Mouse (Mus musculus): ENCODE data around the gene Gbe1.

Gbe1 gene

DNA sequence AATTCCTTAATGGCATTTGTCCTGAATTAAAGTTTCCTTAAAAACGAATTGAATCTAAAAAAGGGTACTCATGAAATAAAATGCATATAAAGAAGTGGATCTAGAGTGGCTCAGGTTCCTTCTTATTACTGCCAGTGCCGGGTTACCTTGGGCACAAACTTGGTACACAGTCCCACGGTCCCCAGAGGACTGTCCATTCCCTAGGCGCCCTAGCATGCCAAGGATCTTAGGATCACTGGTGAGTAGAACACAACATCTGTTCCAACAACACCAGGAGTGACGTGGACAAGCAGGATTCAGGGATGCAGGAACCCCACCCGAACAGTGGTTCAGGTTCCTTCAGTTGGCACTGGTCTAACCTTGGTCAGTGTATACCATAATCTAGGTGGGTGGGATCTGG is 44.6 kb downstream of the Gbe1 start:
- DNase-seq: no peak

GRCm38 (mm10) chr16:70365229-70365628 is 51.5 kb downstream of the Gbe1 start:
- DNase-seq: no peak

- no peak for DNase-seq
Observed at GRCm38 (mm10) chr16:70381045-70381444, 67.3 kb downstream of the Gbe1 start.

- no peak for DNase-seq
Observed at GRCm38 (mm10) chr16:70385494-70385893, 71.7 kb downstream of the Gbe1 start.

DNA sequence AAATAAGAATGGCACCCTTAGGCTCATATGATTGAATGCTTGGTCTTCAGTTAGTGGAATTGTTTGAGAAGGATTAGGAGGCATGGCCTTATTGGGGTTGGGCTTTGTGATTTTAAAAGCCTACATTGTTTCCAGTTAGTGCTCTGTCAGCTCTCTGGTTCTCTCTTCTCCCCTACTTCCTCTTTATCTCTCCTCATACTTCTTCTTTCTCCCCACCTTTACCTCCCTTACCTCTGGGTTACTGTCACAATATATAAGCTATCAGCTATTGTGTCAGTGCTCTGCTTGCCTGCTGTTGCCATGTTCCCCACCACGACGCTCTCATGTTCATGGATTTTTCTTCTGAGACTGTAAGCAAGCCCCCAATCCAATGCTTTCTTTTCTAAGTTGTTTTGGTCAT is 73.6 kb downstream of the Gbe1 start:
- no peak for DNase-seq

DNA sequence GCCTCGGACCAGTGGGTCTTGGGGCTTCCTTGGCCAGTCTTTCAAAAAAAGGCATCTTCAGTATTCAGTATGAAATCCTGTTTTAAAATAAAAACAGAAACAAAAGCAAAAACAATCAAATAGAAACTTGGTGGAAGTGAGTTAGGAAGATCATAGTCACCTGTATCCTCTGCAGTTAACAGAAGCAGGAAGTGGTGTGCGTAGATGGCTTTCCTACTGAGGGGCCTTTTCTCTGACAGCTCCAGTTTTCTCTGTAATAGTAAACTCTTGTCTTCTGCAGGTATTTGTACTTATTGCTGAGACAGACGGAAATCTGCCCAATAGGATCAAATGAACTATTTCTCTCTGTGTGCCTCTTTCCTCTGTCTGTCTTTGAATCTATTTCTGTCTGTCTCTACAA is 81.5 kb downstream of the Gbe1 start:
- DNase-seq: no peak

DNA sequence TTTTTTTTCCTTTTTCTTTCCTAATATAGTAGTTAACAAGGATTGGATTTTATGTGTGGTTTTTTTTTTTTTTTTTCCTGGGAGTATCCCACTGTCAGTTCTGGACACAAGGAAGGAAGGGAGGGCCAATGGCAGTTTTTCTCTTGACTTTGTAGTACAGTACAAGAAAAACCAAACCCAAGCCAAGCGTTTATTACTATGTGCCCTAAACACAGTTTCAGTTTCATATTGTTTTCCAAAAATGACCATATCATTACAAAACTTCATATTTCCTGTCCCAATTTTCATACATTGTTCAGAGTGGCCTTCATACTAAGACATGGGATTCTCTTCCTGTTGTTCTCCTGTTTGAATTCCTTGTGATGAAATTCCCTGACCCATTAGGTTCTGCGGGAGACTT is 94.0 kb downstream of the Gbe1 start:
- no peak for DNase-seq

DNA sequence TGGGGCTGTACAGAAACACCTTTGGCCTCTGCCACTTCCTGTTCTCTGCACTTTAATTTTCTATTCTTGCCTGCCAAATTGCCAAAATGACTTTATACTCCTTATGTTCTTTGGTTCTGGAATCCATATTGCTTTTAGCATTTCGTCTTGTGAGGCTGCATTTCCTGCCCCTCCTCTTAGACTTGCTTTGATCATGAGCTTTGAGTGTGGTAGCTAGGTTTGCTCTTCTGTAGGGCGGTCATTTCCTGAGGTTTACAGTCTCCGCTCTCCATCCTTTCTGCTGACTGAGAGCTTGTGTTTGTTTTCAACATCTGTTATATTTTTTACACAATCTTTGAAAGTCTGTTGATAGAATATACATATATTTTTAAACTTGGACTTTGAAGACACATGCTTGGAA is 107.3 kb downstream of the Gbe1 start:
- no peak for DNase-seq

- no peak for DNase-seq
Observed at GRCm38 (mm10) chr16:70449520-70449919, 135.8 kb downstream of the Gbe1 start.

DNA sequence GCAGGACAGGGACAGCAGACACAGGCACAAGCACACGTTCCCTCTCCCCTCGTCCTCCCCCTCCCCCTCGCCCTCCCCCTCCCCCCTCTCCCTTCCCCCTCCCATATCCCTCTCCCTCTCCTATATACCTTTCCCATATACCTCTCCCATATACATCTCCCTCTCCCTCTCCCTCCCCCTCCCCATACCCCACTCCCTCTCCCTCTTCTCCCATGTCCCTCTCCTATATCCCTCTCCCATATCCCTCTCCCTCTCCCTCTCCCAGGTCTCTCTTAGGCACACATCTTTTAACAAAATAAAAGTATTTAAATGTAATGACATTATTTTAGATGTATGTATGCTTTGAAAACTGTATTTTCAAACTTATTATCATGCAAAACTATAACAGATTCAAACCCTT is 161.8 kb downstream of the Gbe1 start:
- no peak for DNase-seq

- no peak for DNase-seq
Observed at GRCm38 (mm10) chr16:70476161-70476560, 162.4 kb downstream of the Gbe1 start.

GRCm38 (mm10) chr16:70480494-70480893 is 166.7 kb downstream of the Gbe1 start:
- no peak for DNase-seq

DNA sequence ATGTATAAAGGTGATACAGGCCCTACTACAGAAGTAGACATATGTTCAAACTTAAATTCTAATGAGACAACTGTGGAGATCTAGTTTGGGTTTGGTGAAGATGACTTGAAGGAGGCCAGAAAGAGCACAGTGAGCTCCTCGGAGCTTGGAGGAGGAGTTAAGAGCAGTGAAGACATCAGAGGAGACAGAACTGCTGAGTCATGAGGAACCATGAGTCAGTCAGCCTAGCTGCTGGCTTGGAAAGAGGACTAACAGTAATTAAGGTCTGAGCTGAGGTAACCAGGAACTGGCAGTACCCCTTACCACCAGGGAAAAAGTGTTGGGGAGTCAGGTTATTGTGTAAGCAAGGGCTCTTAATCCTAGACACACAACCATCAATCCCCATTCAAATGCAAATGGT is 192.7 kb downstream of the Gbe1 start:
- DNase-seq: no peak

GRCm38 (mm10) chr16:70510938-70511337 is 197.2 kb downstream of the Gbe1 start:
- DNase-seq: no peak

DNA sequence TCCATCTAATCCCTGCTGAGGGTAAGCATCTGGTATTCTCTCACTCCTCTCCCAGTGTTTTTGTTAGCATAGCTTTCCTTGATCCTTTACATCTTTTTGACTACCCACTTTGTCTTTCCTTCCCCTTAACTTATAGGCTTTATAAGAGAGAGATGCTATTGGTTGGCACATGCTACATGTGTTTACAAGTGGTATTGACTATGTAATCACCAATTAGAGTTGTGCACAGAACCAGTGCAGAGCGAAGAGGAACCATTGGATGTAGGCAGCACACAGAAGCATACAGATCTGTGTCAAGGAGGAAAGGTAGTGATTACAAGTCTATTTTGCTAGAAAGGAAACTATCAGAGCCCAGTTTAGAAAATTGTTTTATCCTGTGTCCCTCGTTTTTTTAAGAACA is 209.1 kb downstream of the Gbe1 start:
- DNase-seq: no peak

DNA sequence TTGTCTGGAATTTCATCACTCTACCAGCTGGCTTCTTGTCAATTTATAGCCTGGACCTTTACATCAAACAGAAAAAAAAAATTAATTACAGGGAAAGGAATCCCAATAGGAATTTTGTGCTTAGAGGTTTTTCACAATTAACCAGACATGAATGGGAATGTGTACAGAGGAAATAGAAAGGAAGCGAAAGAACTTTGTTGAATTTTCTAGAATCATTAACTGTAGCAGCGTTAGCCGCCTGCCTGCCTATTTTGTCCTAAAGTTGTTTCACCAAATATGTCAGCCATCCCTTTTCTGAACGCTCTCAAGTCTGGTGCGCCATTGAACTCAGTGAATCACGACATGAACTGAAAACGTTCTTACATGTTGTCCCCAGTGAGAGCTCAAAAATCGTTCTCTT is 209.8 kb downstream of the Gbe1 start:
- DNase-seq: no peak

- no peak for DNase-seq
Observed at GRCm38 (mm10) chr16:70524273-70524672, 210.5 kb downstream of the Gbe1 start.

DNA sequence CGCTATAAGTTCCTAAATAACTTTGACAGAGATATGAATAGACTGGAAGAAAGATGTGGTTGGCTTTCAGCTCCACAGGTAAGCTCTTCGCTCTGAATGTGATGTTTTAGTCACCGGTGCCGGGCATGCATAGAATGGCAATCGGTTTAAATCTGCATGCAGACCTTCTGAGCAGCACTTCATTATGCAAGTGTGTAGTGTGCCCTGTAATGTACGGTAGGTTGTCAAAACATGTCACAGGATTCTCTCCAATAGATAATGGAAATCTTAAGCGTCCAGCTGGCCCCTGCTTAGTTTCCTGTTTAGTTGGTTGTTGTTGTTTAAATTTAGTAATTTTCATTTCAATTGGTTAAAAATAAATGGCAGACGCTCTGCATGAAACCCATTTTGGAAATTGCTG is 213.5 kb downstream of the Gbe1 start:
- no peak for DNase-seq

DNA sequence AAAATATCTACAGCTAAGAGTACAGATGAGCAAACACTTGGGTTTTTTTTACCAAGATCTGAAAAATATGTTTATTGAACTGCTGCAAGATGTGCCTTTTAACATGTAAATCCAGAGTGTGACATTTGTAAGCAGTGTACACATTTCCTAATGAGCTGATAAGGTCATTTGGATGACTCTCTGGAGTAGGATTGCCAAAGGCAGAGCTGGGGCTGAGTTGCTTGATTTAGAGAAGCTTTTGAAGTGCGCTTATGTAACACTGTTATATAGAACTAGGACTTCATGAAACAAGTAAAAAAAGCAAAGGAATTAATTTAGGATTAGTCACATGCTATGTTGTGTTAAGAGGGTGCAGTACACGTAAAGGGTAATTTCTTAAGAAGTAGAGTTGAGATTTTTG is 221.5 kb downstream of the Gbe1 start:
- DNase-seq: no peak

- no peak for DNase-seq
Observed at GRCm38 (mm10) chr16:70550835-70551234, 237.1 kb downstream of the Gbe1 start.

DNA sequence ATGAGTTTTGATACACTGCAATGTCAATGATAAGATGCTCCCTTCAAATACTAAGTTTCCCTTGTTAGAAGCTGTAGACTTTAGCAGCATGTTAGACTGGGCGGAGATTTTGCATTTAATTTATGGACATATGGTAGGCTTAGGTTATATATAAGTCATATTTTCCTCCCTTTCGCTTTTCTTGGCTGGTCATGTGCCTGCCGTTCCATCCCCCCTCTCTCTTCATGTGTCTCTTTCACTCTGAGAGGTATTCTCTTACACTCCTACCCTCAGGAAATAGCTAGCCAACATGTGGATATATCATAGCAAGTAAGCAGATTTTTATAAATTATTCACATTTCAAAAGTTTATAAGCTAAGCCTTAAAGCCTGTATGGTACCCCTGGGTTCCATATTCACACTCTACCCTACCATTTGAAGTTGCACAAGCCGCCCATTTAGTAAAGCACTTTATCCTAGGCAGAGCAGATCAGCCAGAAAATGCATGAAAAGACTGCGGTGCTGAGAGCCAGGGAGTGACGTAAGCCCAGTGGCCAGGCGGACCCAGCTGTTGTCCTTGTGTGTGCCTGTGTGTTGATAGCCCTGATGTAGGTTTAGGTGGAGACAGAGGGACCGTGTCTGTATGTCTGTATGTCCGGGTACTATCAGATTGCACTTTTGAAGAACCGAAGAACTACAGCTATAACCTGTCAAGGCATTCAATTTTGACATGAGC is 248.0 kb downstream of the Gbe1 start:
- DNase-seq: peak; percentile 57 to 66

DNA sequence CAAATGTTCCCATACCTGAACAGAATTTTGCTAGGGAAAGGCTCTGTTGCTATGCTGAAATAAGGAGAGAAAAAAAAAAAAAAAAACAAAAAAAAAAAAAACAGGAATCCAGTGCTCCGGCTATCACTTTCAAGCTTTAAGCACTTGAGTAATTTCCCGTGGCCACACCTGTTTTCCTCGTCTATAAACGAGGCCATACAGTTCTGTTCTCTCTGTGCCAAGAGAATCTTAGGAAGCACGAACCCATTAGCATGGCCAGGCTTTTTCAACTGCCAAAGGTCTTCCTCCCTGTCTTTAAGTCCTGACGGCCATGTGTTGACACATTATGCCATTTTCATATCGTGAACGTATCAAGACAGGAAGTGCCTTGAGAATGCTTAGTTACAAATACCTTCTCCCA is 248.8 kb downstream of the Gbe1 start:
- DNase-seq: no peak

DNA sequence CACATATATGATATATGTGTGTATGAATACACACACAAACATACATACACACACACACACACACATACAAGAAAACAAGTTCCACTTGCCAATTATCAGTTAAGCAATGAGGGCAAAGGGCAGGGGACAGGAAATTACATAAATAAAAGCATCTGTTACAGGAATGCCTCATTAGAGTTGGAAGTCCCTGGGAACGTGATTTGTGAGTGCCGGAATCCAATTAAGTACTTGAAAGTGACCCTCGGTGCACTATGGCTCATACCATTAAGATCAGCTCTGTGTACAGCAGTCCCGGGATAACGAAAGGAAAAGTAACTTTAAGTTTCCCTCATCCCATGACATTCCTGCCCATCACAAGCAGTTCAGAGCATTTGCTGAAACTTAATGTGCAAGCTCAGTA is 249.7 kb downstream of the Gbe1 start:
- DNase-seq: peak in 1 of 2 experiments; percentile 20

- DNase-seq: peak in 1 of 2 experiments; percentile 21
Observed at GRCm38 (mm10) chr16:70568341-70569265, 254.9 kb downstream of the Gbe1 start.
